Mouse (Mus musculus) activated CD4-positive, CD25-positive, alpha-beta regulatory T cell (primary cell): ENCODE data around the gene Tmprss2. TPM values are rescaled to one million over a fixed set of nuclear protein-coding genes. Genes with fewer than 3 reads are reported as not detected.

Experiments
- polyA plus RNA-seq, 2 experiments: library from polyadenylated mRNA; unstranded; fragments of 100-300 nt; shearing (Covaris generic); gene quantifications; one replicate each; pipeline ENCODE4 v1.2.1; 2017

Gene Tmprss2
- polyA plus RNA-seq = not detected

DNA sequence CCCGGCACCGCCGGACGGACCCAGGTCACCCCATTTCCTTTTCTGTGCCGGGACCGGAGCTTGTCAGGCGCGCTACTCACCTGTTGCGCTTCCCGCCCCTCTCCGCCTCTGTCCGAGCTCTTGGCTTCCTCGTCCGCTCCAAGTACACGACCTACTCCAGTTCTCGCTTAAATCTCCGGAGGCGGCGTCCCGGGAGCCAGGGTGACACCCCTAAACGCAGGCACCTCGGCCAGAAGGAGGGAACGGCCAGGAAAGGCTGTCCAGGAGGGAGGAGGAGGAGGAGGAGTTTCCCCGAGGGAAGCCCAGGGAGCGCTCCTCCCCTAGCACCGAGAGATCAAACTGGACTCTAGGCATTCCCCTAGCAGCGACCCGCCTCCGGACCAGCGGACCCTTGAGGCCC is at the start of gene Tmprss2:
Gene Tmprss2 (minus strand): TSS at position 257 of the 400 bp plus-strand sequence.

Other genes starting within 250 kb of the Tmprss2 start
- 1 to 10 TPM; 4.3 to 9.0 TPM for gene Mx1, start 148.3 kb downstream of the Tmprss2 start, polyA plus RNA-seq
- 1 to 10 TPM; 1.4 to 2.4 TPM for gene Fam3b, start 96.4 kb downstream of the Tmprss2 start, polyA plus RNA-seq
- under 1 TPM in 1 of 2 experiments, not detected in 1; 0.29 TPM for gene Ripk4, start 152.6 kb upstream of the Tmprss2 start, polyA plus RNA-seq
- gene Prdm15, start 240.7 kb upstream of the Tmprss2 start, polyA plus RNA-seq = 10 to 100 TPM; 13.6 to 13.8 TPM